Mouse (Mus musculus) midbrain, postnatal 0 days (tissue): Measurements from ENCODE around the gene Amotl2. TPM values are rescaled to one million over a fixed set of nuclear protein-coding genes. Genes with fewer than 3 reads are reported as not detected.
A peak's percentile ranks its signal among the peaks of the same experiment; 100 is the strongest.

ENCODE experiments used
- ATAC-seq: fragments of 200-750 bp; cut with Nextera tagmentation; 2 replicates; pipeline ENCODE4 v1.8.0; 2017; ENCODE audit warnings: moderate number of reproducible peaks, mild to moderate bottlenecking, moderate TSS enrichment, moderate library complexity; ENCODE audit not compliant: low FRiP score
- DNase-seq: peaks from one replicate; pipeline ENCODE4 v3.0.0-alpha.2; 2015; ENCODE audit warnings: low spot score
- H3K27ac ChIP-seq: fragments of 300-500 bp; sonication (generic); 2 replicates; pipeline ENCODE4 v1.5.1; 2014; ENCODE audit warnings: low read depth, mild to moderate bottlenecking, low read length, mixed read lengths
- H3K27me3 ChIP-seq: fragments of 300-500 bp; sonication (generic); 2 replicates; pipeline ENCODE4 v1.6.1; 2014; ENCODE audit warnings: low read length, control low read depth, mixed read lengths; ENCODE audit not compliant: insufficient read depth
- H3K36me3 ChIP-seq: fragments of 300-500 bp; sonication (generic); 2 replicates; pipeline ENCODE4 v1.6.1; 2014; ENCODE audit warnings: low read length, control low read depth, mixed read lengths; ENCODE audit not compliant: insufficient read depth
- H3K4me1 ChIP-seq: fragments of 300-500 bp; sonication (generic); 2 replicates; pipeline ENCODE4 v1.6.1; 2014; ENCODE audit warnings: mild to moderate bottlenecking, control low read depth, antibody characterized with exemption, low read length, mixed read lengths; ENCODE audit not compliant: insufficient read depth
- H3K4me2 ChIP-seq: fragments of 300-500 bp; sonication (generic); 2 replicates; pipeline ENCODE4 v1.6.1; 2014; ENCODE audit warnings: low read depth, mild to moderate bottlenecking, low read length, mixed read lengths; ENCODE audit not compliant: poor library complexity, severe bottlenecking
- H3K4me3 ChIP-seq: fragments of 300-500 bp; sonication (generic); 2 replicates; pipeline ENCODE4 v1.5.1; 2014; ENCODE audit warnings: low read depth, mild to moderate bottlenecking, low read length, moderate library complexity
- H3K9ac ChIP-seq: fragments of 300-500 bp; sonication (generic); replicated peaks from 2 replicates; pipeline ENCODE4 v1.6.1; 2014; ENCODE audit warnings: mild to moderate bottlenecking, low read length, moderate library complexity, mixed read lengths; ENCODE audit not compliant: poor library complexity, severe bottlenecking
- H3K9me3 ChIP-seq: fragments of 300-500 bp; sonication (generic); 2 replicates; pipeline ENCODE4 v1.6.1; 2016; ENCODE audit warnings: low read length, control low read depth
- CTCF ChIP-seq: IDR thresholded peaks from 2 replicates; pipeline ENCODE4 v1.5.1; 2016; ENCODE audit warnings: antibody characterized with exemption, mild to moderate bottlenecking
- WGBS: fragments of 180-500 bp; shearing (Covaris S2); extraction: QIAGEN DNeasy Blood & Tissue Kit; methylation state at CpG from one replicate; pipeline ENCODE4 v1.1.7; 2014; 5-methylcytosine and 5-hydroxymethylcytosine counted together
- polyA plus RNA-seq: library from polyadenylated mRNA; unstranded; fragments of >200 nt; fragmentation: Nextera tagmentation; extraction: Ambion mirVana; gene quantifications from 2 replicates; pipeline ENCODE4 v1.2.1, GENCODE M21; 2015
- total RNA-seq: library from RNA; depleted of rRNA; stranded (reverse); fragments of >200 nt; gene quantifications from 2 replicates; pipeline ENCODE4 v1.2.3, GENCODE M21; 2014

The Amotl2 gene
- total and polyA plus RNA-seq, 2 experiments from 2014 or later: 31.5 to 125 TPM

GRCm38 (mm10) chr9:102717164-102717885 lies 853 bp downstream of the Amotl2 start:
- peak; percentile 80 for ATAC-seq
- H3K36me3 ChIP-seq: peaks cover 8% of the 10 kb centered on the region
- peak; percentile 89 for DNase-seq
- no peaks in the 10 kb centered on the region for H3K27me3 ChIP-seq
- peak overlapping the region; percentile 95 for H3K4me2 ChIP-seq
- H3K27ac ChIP-seq: peak overlapping the region; percentile 98
- TF ChIP-seq CTCF: peak; percentile 60
- H3K4me1 ChIP-seq: peaks cover 19% of the 10 kb centered on the region
- H3K9ac ChIP-seq: peak overlapping the region; percentile 98
- no peaks in the 10 kb centered on the region for H3K9me3 ChIP-seq
- WGBS: under 1% methylated on average over 43 of the region's 50 CpGs
- peak overlapping the region; percentile 93 for H3K4me3 ChIP-seq

GRCm38 (mm10) chr9:102717886-102718643 lies 1.6 kb downstream of the Amotl2 start:
- no peak for TF ChIP-seq CTCF
- H3K4me1 ChIP-seq: peaks cover 21% of the 10 kb centered on the region
- peak overlapping the region; percentile 98 for H3K27ac ChIP-seq
- H3K9ac ChIP-seq: peak overlapping the region; percentile 98
- ATAC-seq (peak; percentile 62), DNase-seq (peak; percentile 88)
- no peaks in the 10 kb centered on the region for H3K9me3 ChIP-seq
- no peaks in the 10 kb centered on the region for H3K27me3 ChIP-seq
- H3K36me3 ChIP-seq: peaks cover 9% of the 10 kb centered on the region
- peak overlapping the region; percentile 93 for H3K4me3 ChIP-seq
- peak overlapping the region; percentile 95 for H3K4me2 ChIP-seq
- WGBS: under 1% methylated on average over 52 of the region's 52 CpGs

DNA sequence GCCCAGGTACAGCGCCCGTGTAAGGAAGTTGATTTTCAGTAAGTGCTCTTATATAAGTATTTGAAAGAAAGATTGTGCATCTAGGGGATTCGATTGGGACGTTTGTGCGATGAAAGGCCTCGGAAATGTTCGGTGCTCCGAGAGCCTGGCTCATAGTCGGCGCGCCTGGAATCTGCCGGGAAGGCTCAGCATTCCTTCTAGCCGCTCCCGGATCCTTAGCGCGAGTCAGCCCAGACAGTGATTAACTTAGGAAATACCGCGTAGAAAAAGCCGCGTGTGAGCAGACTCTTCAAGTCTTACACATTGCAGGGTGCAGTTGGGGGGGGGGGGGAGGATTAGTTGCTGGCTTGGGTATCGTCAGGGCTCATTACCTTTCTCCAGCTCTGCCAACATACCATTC lies 2.2 kb downstream of the Amotl2 start:
- TF ChIP-seq CTCF: no peak
- no peaks in the 10 kb centered on the region for H3K27me3 ChIP-seq
- WGBS: 0% methylated on average over 21 of the region's 21 CpGs
- ATAC-seq: no peak
- peak; percentile 55 for DNase-seq
- no peaks in the 10 kb centered on the region for H3K9me3 ChIP-seq
- peak overlapping the region; percentile 98 for H3K9ac ChIP-seq
- peaks cover 15% of the 10 kb centered on the region for H3K36me3 ChIP-seq
- peak overlapping the region; percentile 93 for H3K4me3 ChIP-seq
- H3K4me1 ChIP-seq: peaks cover 25% of the 10 kb centered on the region
- peak overlapping the region; percentile 95 for H3K4me2 ChIP-seq
- H3K27ac ChIP-seq: peak overlapping the region; percentile 98

- TF ChIP-seq CTCF: no peak
- no peaks in the 10 kb centered on the region for H3K9me3 ChIP-seq
- H3K4me3 ChIP-seq: peak overlapping the region; percentile 93
- H3K27me3 ChIP-seq: no peaks in the 10 kb centered on the region
- ATAC-seq (no peak), DNase-seq (no peak)
- peaks cover 19% of the 10 kb centered on the region for H3K36me3 ChIP-seq
- H3K4me2 ChIP-seq: peak overlapping the region; percentile 95
- 2% methylated on average over 4 of the region's 4 CpGs for WGBS
- peak overlapping the region; percentile 98 for H3K9ac ChIP-seq
- H3K4me1 ChIP-seq: peaks cover 26% of the 10 kb centered on the region
- H3K27ac ChIP-seq: peak overlapping the region; percentile 98
Observed at GRCm38 (mm10) chr9:102719085-102719484, 2.6 kb downstream of the Amotl2 start.

DNA sequence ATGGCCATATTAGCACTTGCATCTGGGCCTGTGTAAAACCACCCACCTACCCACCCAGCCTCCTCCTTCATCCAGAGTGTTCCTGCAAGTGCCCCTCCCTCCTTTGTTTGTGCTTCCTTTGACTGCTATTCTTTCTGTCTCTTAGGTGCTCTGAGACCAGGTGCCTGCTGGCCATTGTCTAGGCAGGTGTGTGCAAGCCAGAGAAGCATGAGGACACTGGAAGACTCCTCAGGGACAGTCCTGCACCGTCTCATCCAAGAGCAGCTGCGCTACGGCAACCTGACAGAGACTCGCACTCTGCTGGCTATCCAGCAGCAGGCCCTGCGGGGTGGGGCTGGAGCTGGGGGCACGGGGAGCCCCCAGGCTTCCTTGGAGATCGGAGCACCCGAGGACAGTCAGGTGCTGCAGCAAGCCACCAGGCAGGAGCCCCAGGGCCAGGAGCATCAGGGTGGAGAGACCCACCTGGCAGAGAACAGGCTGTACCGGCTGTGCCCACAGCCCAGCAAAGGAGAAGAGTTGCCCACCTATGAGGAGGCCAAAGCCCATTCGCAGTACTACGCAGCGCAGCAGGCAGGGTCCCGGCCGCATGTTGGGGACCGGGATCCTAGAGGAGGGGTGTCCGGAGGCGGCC lies 3.6 kb downstream of the Amotl2 start:
- Histone ChIP-seq H3K9me3 (no peaks in the 10 kb centered on the region), H3K9ac (peak overlapping the region; percentile 98), H3K36me3 (peaks cover 29% of the 10 kb centered on the region), H3K4me2 (peak overlapping the region; percentile 95), H3K27me3 (no peaks in the 10 kb centered on the region), H3K27ac (peak overlapping the region; percentile 26; the same call in 1 of the 2 replicates), H3K4me1 (peaks cover 29% of the 10 kb centered on the region), H3K4me3 (peak overlapping the region; percentile 93)
- DNase-seq (no peak), ATAC-seq (no peak)
- WGBS: 43% methylated on average over 17 of the region's 17 CpGs
- TF ChIP-seq CTCF: no peak
